Mouse (Mus musculus): ENCODE data around the gene Snx33. TPM values are rescaled to one million over a fixed set of nuclear protein-coding genes. Genes with fewer than 3 reads are reported as not detected.

Snx33 gene
- polyA plus RNA-seq, 1 experiment from 2014 or later: 8.5 TPM

DNA sequence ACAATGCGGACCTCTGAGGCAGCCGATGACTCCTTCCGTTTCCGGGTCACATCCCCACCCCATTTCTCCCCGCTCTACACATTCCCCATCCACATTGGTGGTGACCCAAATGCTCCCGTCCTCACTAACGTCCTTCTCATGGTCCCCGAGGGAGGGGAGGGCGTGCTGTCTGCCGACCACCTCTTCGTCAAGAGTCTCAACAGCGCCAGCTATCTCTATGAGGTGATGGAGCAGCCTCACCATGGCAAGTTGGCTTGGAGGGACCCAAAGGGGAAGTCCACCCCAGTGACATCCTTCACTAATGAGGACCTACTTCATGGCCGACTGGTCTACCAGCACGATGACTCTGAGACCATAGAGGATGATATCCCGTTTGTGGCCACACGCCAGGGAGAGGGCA lies 40.6 kb downstream of the Snx33 start:
- ATAC-seq (replicated peaks; ENCODE audit: low FRiP score, low read depth): no peak
- Histone ChIP-seq H3K4me2 (ENCODE audit: low read length) (no peak overlapping the region), H3K4me3 (replicated peaks; ENCODE audit: low read depth, low read length) (no peak overlapping the region), H3K36me3 (ENCODE audit: insufficient read depth, low read length) (peaks cover 27% of the 10 kb centered on the region), H3K9me3 (replicated peaks; ENCODE audit: low read length) (no peaks in the 10 kb centered on the region), H3K27ac (no peak overlapping the region), H3K9ac (ENCODE audit: low read depth, low read length) (no peak overlapping the region), H3K27me3 (ENCODE audit: insufficient read depth, low read length) (no peaks in the 10 kb centered on the region; the same call in 1 of the 2 replicates), H3K4me1 (replicated peaks; ENCODE audit: insufficient read depth, low read length) (0 out of 2 replicates have a peak, but pooled peaks cover 2% of the 10 kb centered on the region)
- TF ChIP-seq CTCF (IDR thresholded peaks at IDR 0.05; ENCODE audit: low read depth): no peak
- no peak for DNase-seq (ENCODE audit: low spot score)
- WGBS: 94% methylated on average over 16 of the region's 16 CpGs

DNA sequence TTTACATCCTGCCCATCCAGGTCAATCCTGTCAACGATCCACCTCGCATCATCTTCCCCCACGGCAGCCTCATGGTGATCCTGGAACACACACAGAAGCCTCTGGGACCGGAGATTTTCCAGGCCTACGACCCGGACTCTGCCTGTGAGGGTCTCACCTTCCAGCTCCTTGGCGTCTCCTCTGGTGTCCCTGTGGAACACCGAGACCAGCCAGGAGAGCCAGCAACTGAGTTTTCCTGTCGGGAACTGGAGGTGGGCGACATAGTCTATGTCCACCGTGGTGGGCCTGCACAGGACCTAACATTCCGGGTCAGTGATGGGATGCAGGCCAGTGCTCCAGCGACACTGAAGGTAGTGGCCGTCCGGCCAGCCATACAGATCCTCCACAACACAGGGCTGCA lies 41.6 kb downstream of the Snx33 start:
- Histone ChIP-seq H3K27ac (no peak overlapping the region), H3K9me3 (replicated peaks; ENCODE audit: low read length) (no peaks in the 10 kb centered on the region), H3K27me3 (ENCODE audit: insufficient read depth, low read length) (no peaks in the 10 kb centered on the region; the same call in 1 of the 2 replicates), H3K9ac (ENCODE audit: low read depth, low read length) (no peak overlapping the region), H3K4me3 (replicated peaks; ENCODE audit: low read depth, low read length) (no peak overlapping the region), H3K4me2 (ENCODE audit: low read length) (no peak overlapping the region), H3K36me3 (ENCODE audit: insufficient read depth, low read length) (peaks cover 27% of the 10 kb centered on the region), H3K4me1 (replicated peaks; ENCODE audit: insufficient read depth, low read length) (0 out of 2 replicates have a peak, but pooled peaks cover 3% of the 10 kb centered on the region)
- TF ChIP-seq CTCF (IDR thresholded peaks at IDR 0.05; ENCODE audit: low read depth): no peak
- WGBS: 92% methylated on average over 15 of the region's 15 CpGs
- ATAC-seq (replicated peaks; ENCODE audit: low FRiP score, low read depth) (no peak), DNase-seq (ENCODE audit: low spot score) (no peak)

DNA sequence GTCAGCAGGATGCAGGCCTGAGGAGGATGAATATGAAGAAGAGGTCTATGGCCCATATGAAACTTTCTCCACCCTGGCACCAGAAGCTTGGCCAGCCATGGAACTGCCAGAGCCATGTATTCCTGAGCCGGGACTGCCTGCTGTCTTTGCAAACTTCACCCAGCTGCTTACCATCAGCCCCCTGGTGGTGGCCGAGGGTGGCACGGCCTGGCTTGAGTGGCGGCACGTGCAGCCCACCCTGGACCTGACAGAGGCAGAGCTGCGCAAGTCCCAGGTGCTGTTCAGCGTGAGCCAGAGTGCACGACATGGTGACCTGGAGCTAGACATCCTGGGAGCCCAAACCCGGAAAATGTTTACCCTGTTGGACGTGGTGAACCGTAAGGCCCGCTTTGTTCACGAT lies 42.1 kb downstream of the Snx33 start:
- no peak for DNase-seq (ENCODE audit: low spot score)
- Histone ChIP-seq H3K9me3 (replicated peaks; ENCODE audit: low read length) (no peaks in the 10 kb centered on the region), H3K4me3 (replicated peaks; ENCODE audit: low read depth, low read length) (no peak overlapping the region), H3K27ac (no peak overlapping the region), H3K36me3 (ENCODE audit: insufficient read depth, low read length) (peaks cover 27% of the 10 kb centered on the region), H3K27me3 (ENCODE audit: insufficient read depth, low read length) (no peaks in the 10 kb centered on the region; the same call in 1 of the 2 replicates), H3K4me2 (ENCODE audit: low read length) (no peak overlapping the region), H3K9ac (ENCODE audit: low read depth, low read length) (no peak overlapping the region), H3K4me1 (replicated peaks; ENCODE audit: insufficient read depth, low read length) (0 out of 2 replicates have a peak, but pooled peaks cover 3% of the 10 kb centered on the region)
- ATAC-seq (replicated peaks; ENCODE audit: low FRiP score, low read depth): no peak
- peak; percentile 81 for TF ChIP-seq CTCF (IDR thresholded peaks at IDR 0.05; ENCODE audit: low read depth)
- WGBS: 52% methylated on average over 13 of the region's 13 CpGs

DNA sequence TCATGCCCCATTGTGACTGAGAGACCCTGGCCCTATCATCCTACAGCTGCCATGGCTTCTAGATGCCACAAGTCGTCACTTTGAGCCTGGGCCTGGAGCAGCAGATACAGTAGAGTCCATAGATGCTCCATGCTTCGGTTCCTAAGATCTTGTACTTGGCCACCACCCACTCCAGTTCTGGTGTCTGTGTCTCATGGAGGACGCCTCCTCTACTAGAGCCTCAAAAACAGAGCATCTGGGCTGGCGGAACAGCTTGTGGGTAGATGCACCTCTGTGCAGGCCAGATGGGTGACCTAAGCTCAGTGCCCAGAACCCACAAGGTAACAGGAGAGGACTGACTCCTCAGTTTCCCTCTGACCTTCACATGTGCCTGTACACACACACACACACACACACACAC lies 43.8 kb downstream of the Snx33 start:
- 0 out of 2 replicates have a peak, but pooled peaks cover 3% of the 10 kb centered on the region for H3K4me1 ChIP-seq (replicated peaks; ENCODE audit: insufficient read depth, low read length)
- H3K36me3 ChIP-seq (ENCODE audit: insufficient read depth, low read length): peaks cover 24% of the 10 kb centered on the region
- no peak for ATAC-seq (replicated peaks; ENCODE audit: low FRiP score, low read depth)
- TF ChIP-seq CTCF (IDR thresholded peaks at IDR 0.05; ENCODE audit: low read depth): no peak
- 89% methylated on average over 4 of the region's 4 CpGs for WGBS
- H3K27me3 ChIP-seq (ENCODE audit: insufficient read depth, low read length): no peaks in the 10 kb centered on the region
- no peak overlapping the region for H3K9ac ChIP-seq (ENCODE audit: low read depth, low read length)
- H3K4me3 ChIP-seq (replicated peaks; ENCODE audit: low read depth, low read length): no peak overlapping the region
- H3K27ac ChIP-seq: no peak overlapping the region
- H3K9me3 ChIP-seq (replicated peaks; ENCODE audit: low read length): no peaks in the 10 kb centered on the region
- no peak for DNase-seq (ENCODE audit: low spot score)
- no peak overlapping the region for H3K4me2 ChIP-seq (ENCODE audit: low read length)

DNA sequence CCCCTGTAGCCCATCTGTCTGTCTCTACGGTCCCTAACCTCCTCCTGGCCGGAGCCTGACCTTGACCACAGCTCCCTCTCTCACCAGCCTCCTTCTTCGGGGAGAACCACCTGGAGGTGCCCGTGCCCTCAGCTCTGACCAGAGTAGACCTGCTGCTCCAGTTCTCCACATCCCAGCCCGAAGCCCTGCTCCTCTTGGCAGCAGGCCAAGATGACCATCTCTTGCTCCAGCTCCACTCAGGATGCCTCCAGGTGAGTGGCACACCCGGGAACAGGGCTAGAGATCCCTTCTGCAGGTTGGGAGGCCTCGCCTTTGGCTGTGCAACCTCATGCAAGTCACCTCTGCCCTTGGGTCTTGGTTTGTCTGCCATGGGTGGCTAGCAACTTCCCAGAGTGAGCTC lies 44.7 kb downstream of the Snx33 start:
- Histone ChIP-seq H3K9ac (ENCODE audit: low read depth, low read length) (no peak overlapping the region), H3K4me3 (replicated peaks; ENCODE audit: low read depth, low read length) (no peak overlapping the region), H3K27ac (no peak overlapping the region), H3K4me2 (ENCODE audit: low read length) (no peak overlapping the region), H3K4me1 (replicated peaks; ENCODE audit: insufficient read depth, low read length) (0 out of 2 replicates have a peak, but pooled peaks cover 3% of the 10 kb centered on the region), H3K9me3 (replicated peaks; ENCODE audit: low read length) (no peaks in the 10 kb centered on the region), H3K36me3 (ENCODE audit: insufficient read depth, low read length) (peaks cover 18% of the 10 kb centered on the region), H3K27me3 (ENCODE audit: insufficient read depth, low read length) (no peaks in the 10 kb centered on the region)
- 62% methylated on average over 7 of the region's 7 CpGs for WGBS
- no peak for TF ChIP-seq CTCF (IDR thresholded peaks at IDR 0.05; ENCODE audit: low read depth)
- DNase-seq (ENCODE audit: low spot score) (no peak), ATAC-seq (replicated peaks; ENCODE audit: low FRiP score, low read depth) (no peak)

DNA sequence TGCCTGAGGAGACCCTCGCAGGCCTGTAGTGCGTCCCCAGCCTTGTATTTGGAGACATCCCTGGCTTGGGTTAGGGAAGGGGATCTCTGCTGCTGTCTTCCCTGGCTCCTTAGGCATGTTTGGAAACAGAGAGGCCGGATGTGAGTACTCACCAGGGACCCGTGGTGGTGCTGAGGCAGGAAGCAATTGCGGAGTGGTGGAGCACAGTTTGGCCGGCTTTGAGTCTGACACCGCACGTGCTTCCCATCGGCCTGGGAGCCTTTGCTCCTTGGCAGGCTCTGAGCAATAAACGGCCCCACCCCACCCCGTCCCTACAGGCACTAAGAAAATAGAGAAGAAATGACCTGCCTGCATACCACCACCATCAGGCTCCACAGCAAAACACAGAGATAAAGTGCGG lies 45.4 kb downstream of the Snx33 start:
- no peak for TF ChIP-seq CTCF (IDR thresholded peaks at IDR 0.05; ENCODE audit: low read depth)
- Histone ChIP-seq H3K9ac (ENCODE audit: low read depth, low read length) (no peak overlapping the region), H3K4me3 (replicated peaks; ENCODE audit: low read depth, low read length) (no peak overlapping the region), H3K27ac (no peak overlapping the region), H3K9me3 (replicated peaks; ENCODE audit: low read length) (no peaks in the 10 kb centered on the region), H3K27me3 (ENCODE audit: insufficient read depth, low read length) (no peaks in the 10 kb centered on the region), H3K4me1 (replicated peaks; ENCODE audit: insufficient read depth, low read length) (0 out of 2 replicates have a peak, but pooled peaks cover 3% of the 10 kb centered on the region), H3K36me3 (ENCODE audit: insufficient read depth, low read length) (peaks cover 12% of the 10 kb centered on the region), H3K4me2 (ENCODE audit: low read length) (no peak overlapping the region)
- WGBS: 41% methylated on average over 12 of the region's 12 CpGs
- no peak for ATAC-seq (replicated peaks; ENCODE audit: low FRiP score, low read depth)
- DNase-seq (ENCODE audit: low spot score): no peak

DNA sequence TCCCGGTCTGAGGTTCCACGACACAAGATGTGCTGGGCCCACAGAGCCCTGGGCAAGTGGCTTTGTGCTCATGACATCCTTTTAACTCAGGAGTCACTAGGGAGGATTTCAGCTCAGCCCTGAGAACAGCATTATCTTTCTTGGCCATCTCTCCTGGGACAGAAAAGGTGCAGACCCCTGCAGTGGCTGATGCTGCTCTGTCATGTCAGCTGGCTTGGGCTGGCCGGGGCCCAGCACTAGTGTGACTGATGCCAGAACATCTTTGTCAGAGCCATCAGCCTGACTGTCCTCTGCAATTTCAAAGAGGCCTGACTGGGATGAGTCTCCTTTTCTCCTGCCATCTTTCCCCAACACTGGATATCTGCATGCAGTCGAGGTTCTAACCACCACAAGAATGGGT lies 45.9 kb downstream of the Snx33 start:
- H3K4me2 ChIP-seq (ENCODE audit: low read length): no peak overlapping the region
- DNase-seq (ENCODE audit: low spot score): no peak
- no peak overlapping the region for H3K4me3 ChIP-seq (replicated peaks; ENCODE audit: low read depth, low read length)
- H3K4me1 ChIP-seq (replicated peaks; ENCODE audit: insufficient read depth, low read length): 0 out of 2 replicates have a peak, but pooled peaks cover 3% of the 10 kb centered on the region
- H3K36me3 ChIP-seq (ENCODE audit: insufficient read depth, low read length): peaks cover 8% of the 10 kb centered on the region
- no peak for ATAC-seq (replicated peaks; ENCODE audit: low FRiP score, low read depth)
- H3K27ac ChIP-seq: no peak overlapping the region
- H3K9ac ChIP-seq (ENCODE audit: low read depth, low read length): no peak overlapping the region
- no peaks in the 10 kb centered on the region for H3K9me3 ChIP-seq (replicated peaks; ENCODE audit: low read length)
- TF ChIP-seq CTCF (IDR thresholded peaks at IDR 0.05; ENCODE audit: low read depth): no peak
- no peaks in the 10 kb centered on the region for H3K27me3 ChIP-seq (ENCODE audit: insufficient read depth, low read length)
- WGBS: 64% methylated on average over 4 of the region's 4 CpGs

Data from kidney, postnatal 0 days (tissue).